Mouse (Mus musculus): ENCODE results near the gene Eipr1.

Gene Eipr1

DNA sequence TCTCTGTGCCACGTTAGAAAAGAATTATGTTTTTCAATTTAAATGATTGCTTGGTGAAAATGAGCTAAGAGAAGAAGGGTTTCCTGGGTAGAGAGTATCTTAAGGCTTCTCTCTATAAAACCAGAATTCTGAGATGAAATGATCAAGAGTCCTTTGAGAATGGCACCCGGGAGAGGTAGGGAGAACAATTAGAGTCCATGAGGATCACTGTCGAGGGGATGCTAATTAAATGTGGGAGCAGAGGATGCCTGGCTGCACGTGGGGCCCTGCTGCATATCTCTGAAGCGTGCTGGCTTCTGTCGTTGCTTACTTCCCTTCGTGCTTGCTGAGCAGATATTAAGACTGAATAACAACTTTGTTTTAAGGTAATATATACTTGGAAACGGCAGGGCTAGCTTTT, 23.5 kb downstream of the Eipr1 start:
- peak; percentile 37 for DNase-seq (ENCODE audit: low spot score)

DNA sequence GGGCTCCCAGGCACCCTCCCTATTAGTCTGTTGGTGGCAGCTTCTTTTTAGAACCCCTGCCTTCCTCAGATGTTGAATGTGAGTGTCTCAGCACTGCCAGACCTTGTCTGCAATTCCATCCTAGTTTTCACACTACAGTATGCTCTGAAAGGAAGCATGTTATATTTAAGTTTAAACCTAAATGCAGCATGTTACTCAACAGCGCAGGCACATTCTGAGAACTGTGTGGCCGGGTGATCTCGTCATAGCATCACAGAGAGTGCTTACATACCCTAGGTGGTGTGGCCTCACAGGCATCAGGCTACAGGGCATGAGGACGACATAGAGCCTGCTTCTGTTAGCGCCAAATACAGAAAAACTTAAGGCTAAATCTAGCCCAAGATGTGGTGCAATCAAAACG, 24.0 kb downstream of the Eipr1 start:
- no peak for DNase-seq (ENCODE audit: low spot score)

DNA sequence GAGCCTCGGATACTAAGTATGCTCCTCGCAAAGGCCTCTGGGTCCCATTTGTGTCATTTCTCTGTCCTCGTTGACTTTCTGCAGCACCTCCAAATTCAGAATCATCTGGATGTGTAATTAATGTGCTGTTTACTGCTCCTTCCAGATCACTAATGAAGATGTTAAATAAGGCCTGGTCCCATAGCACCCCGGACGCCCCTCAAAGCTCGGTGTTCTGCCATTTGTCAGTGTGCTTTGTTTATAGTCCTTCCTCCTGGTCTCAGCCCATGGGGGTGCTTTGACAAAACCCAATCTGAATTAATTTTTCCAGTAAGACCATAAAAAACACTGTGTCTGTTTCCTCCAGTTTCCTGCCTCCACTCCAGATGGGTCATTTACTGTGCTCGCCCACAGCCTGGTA, 28.6 kb downstream of the Eipr1 start:
- DNase-seq (ENCODE audit: low spot score), result no peak

DNA sequence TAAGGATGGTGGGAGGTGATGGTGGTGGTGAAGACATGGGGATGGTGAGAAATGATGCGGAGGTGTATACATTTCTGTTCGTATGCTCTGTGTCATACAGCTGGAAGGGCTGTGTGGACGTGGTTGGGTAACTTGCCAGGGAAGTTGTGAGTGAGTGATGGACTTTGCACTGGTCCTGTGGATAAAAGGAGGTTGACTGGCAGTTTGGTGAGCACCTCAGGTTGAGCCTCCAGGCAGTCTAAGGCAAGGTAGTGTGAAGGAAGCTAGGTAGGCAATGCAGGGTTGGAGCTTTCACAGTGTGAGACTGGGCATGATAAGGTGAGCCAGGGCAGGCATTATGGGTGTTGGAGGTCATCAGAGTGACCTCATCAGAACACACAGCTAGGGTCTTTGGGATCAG, 31.0 kb downstream of the Eipr1 start:
- DNase-seq (ENCODE audit: low spot score), result no peak

DNA sequence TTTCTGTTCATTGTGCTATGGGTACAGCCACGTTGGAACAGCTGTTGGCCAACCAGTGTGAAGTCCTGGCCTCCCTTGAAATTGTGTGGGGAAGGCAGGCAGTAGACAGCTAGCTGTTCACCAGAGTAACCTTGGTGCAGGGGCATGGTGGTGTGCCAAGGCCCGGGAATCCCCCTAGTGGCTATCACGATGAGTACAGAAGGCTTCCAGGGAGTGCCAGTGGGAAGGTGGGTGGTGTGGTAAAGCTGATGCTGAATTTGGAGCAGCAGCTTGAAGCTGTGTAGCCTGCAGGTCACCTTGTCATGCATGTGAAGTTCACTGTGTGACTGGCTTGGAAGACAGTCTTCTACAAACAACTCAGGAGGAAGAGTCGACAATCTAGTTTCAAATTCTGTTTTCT, 32.8 kb downstream of the Eipr1 start:
- DNase-seq (ENCODE audit: low spot score), result peak; percentile 76

DNA sequence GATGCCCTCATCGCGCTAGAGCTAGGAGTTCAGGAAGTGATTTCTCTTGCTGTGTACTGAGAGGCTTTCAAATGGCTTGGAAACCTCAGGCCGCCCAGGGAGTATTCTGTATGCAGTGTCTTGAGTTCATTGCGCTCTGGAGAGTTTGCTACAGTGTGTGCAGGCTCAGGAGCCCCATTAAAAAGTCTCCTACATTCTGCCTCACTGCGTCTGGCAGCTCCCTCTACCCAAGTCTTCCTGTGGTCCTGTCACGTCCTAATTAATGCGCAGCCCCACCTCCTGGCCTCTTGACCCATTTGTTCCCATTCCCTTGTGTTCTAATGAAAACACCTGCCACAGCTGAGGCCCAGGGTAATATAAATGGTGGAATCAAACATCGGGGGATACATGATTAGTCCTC, 33.3 kb downstream of the Eipr1 start:
- peak; percentile 57 for DNase-seq (ENCODE audit: low spot score)

DNA sequence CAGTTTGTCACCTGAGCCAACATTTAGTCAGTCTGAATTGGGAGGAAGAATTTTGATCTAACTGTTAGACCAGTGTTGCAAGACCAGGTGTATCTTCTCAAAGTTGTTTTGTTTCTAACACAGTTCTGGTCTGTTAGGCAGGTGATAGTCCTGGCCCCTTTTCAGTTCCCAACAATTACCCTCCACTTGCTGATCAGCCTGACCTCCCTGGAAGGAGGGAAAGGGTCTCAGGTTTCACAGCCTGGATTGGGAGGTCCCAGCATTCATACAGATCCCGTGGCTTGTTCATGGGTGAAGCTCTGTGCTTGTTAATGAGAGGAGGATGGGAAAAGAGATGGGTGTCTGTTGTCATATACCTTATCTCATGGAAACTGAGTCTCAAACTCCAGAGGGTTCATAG, 33.7 kb downstream of the Eipr1 start:
- peak; percentile 53 for DNase-seq (ENCODE audit: low spot score)

DNA sequence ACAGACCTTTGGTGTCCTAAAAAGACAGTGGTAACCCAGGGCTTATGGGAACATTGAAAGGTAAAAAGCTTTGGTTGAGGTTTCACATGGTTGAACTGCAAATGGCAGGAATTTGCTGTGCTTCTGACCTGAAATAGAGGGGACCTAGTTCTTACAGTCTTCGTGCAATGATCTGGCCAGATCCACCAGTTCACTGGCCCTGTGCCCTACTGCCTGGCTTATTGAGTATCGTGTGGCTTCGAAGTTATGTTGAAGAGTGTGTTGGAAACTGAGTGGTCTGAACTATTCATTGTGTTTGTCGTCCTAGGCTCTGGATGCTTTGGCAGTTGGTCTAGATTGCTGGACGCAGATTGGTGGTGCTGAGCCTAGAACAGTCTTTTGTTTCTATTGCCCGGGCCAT, 34.7 kb downstream of the Eipr1 start:
- no peak for DNase-seq (ENCODE audit: low spot score)

DNA sequence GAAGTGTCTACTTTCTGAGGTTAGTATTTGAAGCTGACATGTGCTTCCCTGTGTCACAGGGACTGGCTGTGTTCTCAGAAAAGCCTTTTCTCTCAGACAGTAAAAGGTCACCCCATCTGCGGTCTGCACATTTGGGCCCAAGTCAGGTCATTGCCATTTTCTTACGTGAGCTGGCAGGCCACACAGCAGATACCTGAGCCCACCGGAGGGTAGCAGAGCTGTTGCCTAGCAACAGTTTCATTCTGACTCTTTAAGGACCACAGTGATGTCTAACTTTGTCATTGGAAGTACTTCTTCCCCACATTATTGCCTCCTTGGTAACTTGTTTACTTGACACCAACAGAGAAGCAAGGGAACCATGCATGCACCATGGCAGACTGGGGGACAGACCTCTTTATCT, 41.0 kb downstream of the Eipr1 start:
- no peak for DNase-seq (ENCODE audit: low spot score)

DNA sequence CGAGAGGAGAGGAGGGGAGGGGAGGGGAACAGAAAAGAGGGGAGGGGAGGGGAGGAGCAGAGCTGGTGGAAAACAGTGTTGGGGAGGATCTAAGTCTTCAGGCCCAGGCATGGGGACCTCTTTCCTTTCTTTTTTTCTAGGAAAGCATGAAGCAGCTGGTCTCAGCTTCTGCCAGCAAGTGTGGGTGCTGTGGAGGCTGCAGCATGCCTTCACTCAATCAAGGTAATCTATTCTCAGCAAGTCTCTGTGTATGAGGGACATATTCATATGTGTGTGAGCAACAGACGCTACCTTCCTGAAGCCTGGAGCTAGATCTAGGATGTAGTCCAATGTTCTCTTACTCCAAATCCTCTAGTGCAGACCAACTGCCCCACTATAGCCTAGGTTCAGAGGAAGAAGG, 42.1 kb downstream of the Eipr1 start:
- DNase-seq (ENCODE audit: low spot score), result no peak

DNA sequence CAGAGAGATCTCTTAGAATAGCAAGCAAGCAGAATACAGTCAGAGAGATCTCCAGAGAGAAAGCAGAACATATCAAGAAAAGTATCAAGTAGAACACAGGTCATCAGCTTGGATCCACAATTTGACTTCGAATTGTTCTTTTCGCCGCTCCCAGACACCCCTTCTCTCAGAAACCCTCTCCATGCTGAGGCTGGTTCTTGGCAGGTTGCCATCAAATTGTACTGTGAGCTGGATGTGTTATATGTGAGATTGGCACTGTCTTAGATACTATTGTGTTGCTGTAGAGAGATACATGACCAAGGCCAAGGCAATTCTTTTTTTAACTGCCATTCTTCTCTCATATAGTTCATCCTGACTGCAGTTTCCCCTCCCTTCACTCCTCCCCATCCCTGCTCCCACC, 43.4 kb downstream of the Eipr1 start:
- DNase-seq (ENCODE audit: low spot score), result no peak

DNA sequence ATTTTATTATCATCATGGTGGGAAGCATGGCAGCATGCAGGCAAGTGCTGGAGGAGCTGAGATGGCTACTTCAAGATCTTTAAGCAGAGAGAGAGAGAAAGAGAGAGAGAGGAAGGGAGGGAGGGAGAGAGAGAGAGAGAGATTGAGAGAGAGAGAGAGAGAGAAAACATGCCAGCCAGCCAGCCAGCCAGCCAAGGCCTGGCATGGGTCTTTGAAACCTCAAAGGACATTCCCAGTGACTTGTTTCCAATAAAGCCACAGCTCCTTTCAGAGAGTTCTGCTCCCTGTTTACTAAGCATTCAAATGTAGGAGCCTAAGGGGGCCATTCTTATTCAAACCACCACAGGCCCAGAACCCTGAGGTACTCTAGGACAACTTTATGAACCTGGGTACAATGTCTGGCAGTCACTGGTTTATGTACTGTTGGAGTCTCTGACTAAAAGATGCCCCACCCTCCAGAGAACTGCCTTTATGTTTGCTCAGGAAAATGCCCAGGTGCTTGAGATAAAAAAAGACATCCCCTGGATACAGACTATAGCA, 45.3 kb downstream of the Eipr1 start:
- DNase-seq (ENCODE audit: low spot score), result no peak

DNA sequence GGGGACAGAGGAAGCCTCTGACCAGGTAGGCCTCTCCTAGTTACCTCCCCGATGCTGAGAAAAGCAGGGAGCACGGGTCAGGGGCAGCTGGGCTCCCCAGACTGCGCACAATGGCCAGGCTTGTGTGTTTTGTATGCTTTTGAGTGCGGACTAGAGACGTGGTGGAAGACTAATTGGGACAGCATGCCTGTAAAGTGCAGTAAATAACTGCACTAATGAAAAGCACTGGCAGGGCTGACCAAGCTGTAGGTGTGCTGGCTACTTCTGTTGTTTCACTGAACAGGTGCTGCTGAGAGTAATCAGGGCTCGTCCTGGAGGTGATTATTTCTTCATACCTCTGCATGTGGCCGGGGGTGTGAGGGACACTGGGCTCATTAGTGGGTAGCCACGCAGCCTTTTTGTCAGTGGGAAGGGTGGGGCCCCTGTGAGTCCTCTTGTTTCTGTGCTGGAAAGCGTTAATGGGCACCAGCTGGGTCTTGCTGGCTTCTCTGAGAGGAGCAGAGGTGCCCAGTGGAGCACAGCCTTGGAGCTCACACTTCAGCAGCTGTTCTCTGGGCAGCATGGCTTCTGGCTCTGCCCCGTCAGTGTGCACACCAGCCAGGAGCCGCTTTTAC, 48.3 kb downstream of the Eipr1 start:
- DNase-seq (ENCODE audit: low spot score), result peak; percentile 59

DNA sequence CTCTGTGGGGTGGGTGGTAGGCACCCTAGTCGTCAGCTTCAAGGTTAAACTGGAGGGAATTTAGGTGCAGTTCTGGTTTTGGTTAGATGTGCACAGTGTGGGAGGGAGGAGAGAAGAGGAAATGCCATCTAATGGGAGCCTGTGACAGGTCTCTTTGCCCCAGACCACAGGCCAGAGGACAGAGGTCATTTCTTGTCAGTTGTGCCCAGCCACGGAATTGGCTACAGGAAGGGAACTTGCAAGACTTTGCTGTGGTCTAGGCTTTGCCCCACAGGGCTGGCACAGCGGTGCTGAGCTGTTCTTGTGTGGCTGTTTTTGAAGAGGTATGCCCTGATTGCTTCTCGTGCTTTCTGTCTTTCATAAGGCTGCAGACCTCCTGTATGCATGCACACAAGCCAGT, 48.8 kb downstream of the Eipr1 start:
- no peak for DNase-seq (ENCODE audit: low spot score)

DNA sequence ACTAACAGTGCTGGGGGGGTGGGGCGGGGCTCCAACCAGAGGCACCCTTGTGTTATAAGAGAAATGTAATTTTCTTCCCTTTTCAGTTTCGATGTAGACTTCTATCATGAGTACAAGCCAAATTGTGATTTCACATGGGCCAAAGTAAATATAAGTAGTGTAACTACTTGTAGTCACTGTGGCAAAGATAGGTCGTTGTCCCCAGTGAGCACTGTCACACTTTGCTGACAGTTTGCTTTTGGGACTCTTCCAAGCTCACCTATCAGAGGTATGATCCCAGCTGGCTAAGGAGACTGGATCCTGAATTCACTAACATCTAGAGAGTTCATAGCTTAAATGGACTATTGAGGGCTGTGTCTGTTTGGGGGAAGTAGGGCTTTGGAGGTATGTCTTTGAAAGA, 49.3 kb downstream of the Eipr1 start:
- DNase-seq (ENCODE audit: low spot score), result no peak

DNA sequence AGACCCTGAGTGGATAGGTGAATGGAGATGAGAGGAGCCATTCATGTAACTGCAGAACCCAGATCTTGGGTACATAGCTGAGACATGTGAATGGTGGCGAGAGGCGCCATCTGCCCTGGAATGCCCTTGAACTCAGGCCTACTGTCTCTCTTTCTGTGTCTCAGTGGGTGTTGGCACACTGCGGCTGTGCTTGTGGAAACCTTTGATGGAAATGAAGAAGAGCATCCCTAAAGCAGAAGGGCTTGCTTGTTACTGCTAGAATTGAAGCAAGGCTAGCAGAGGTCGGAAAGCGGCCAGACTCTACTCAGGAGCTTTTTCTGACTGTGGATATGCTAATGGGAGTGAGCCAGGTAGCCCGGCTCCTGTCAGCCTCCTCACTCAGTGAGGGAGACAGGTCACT, 50.1 kb downstream of the Eipr1 start:
- DNase-seq (ENCODE audit: low spot score), result no peak

DNA sequence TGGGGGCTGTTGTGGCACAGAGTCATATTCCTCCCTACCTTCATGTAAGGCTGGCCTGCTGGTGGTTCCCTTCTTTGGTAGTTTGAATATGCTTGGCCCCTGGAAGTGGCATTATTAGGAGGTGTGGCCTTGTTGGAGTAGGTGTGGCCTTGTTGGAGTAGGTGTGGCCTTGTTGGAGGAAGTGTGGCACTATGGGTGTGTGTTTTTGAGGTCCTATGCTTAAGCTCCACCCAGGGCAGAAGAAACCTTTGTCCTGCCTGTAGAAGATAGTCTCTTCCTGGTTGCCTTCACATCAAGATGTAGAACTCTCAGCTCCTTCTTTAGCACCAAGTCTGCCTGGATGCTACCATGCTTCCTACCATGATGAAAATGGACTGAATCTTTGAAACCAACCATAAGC, 51.4 kb downstream of the Eipr1 start:
- no peak for DNase-seq (ENCODE audit: low spot score)

DNA sequence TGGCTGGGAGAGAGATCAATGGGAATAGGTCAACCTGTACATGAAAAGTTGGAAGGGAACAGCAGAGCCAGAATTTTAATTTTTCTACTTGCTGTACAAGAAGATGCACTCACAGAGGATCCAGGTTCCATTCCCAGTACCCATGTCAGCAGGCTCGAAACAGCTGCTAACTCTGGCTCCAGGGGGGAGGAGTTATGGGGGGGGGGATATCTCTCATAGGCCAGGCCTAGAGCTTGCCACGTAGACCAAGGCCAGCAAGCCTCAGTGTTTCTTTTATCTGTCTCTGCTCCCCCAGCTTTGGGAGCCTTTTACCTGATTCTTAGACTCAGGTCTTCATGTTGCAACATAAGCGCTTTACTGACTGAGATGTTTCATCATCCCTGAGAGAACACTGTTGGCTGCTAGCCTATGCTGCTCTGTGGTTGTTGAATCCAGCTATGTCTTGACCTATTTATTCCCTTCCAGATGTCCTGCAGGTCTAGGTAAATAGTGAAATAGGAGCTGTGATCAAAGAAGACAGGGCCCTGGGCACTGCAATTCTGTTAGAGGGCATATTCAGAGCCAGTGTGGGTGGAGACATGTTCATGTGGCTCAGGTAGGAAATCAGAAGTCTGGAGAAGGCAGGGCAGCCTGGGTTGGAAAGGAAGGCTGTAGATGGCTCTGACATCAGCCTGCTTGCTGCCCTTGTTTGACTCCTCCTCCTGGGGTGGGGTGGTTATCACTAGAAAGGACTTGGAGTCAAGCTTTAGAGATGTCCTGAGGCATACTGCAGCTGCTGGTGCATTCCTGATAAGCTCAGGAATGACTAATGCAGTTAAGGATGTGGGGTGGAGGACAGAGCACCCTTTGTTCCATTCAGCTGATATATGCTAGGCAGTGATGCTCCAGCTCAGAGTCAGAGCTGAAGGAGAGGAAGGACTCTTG, 53.2 kb downstream of the Eipr1 start:
- DNase-seq (ENCODE audit: low spot score), result no peak

DNA sequence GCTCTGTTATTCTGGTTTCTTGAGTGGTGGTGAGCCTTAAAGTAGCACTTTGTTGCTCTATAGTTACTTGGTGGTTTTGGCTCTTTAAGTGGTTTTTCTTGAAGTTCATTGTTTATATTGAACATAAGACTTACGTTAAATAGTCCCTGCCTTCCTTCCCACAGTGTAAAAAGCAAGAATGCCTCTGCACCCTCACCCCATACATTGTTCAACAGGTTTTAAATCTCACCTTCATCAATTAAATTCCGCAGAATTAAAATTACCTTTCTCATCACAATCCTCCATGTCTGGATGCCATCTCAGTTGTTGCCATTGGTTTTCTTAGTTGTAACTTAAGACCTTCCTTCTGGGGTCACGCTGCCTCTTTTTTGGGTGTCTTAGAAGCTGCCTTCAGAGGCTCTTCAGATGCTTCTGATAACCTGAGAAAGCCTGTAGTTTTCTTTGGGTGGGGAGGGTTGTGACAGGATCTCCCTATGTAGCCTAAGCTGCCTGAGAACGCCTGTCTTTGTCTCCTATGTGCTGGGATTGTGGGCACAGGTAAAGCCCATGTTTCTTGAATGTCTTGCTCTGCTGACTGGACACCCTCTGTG, 57.3 kb downstream of the Eipr1 start:
- DNase-seq (ENCODE audit: low spot score), result no peak

DNA sequence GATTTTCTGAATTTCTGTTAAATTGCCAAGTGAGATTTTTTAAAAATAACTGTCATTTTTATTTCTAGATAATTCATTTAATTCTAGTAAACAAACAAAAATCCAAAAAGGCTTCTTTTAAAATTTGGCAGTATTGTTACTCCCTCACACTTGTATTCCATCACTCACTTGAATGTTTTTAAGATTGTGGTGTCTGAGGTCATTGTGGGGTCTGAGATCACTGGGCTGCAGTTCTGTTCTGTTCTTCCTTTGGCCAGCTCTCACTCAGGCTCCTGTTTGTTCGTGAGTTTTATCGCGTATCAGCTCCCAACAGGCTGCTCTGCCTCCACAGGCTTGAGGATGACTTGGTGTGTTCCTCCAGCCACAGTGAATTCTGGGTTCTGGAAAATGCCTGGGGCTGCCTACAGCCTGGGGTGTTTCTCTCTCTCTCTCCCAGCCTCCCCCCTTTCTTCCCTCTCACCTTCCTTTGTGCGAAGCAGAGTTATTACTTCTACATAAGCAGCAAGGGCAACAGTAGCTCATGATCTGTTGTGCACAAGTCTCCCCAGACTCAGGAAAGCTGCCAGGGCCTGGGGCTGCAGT, 58.2 kb downstream of the Eipr1 start:
- DNase-seq (ENCODE audit: low spot score), result no peak

DNA sequence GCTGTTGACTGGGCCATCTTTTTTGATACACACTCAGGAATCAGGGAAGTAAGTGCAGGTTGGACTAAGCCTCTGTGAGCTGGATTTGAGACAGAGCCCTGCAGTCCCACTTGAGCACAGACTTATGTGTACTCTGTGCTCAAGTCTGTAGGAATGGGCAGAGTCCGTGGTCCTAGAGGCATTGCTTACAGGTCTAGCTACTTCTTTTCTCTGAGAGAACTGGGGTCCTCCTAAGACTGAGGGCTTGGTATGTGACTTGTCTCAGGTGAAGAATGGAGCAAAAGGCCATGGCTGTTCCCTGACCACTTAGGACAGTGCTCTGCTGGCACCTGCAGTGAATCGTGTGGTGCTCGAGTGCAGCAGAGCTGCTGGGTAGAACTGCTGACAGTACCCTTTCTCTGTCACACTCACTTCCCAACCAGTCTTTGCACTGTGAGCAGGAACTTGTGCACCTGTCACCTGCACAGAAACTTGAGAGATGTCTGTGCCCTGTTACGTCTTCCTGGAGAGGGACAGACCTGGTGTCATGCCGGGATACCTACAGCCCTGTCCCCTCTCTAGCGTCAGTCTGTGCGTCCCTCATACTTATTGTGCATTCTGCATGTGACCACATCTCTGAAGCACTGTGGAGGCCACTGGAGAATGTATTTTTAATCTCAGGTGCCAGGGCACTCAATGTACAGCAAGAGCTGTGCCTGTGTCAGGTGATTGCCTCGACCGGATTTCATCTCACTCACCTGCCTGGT, 65.3 kb downstream of the Eipr1 start:
- no peak for DNase-seq (ENCODE audit: low spot score)

DNA sequence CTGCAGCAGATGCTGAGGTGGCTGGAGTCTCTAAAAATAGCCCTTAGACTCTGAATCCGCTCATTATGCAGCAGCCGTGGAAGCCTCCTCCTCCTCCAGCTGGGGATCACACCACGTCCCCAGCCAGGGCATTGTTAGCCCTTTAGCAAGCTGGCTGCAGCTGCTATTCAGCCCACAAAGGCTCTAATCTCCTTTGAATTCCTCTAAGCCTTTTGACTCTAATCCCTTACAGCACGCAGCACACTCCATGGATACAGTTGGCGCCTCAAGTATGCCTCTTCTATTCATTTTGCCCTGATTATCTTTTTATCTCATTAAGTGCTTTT, 65.8 kb downstream of the Eipr1 start:
- DNase-seq (ENCODE audit: low spot score), result peak; percentile 87
